Mouse (Mus musculus): ENCODE measurements around the gene Tapbpl.

Gene Tapbpl

GRCm38 (mm10) chr6:125240617-125241016, 9.0 kb upstream of the Tapbpl start:
- DNase-seq (ENCODE audit: inconsistent age in 2 of 2, low spot score in 1 of 2) = no peak

- no peak for DNase-seq (ENCODE audit: inconsistent age in 2 of 2, low spot score in 1 of 2)
Measured at GRCm38 (mm10) chr6:125239547-125239946, 7.9 kb upstream of the Tapbpl start.

GRCm38 (mm10) chr6:125238396-125238795, 6.7 kb upstream of the Tapbpl start:
- no peak for DNase-seq (ENCODE audit: inconsistent age in 2 of 2, low spot score in 1 of 2)

GRCm38 (mm10) chr6:125237421-125237820, 5.8 kb upstream of the Tapbpl start:
- no peak for DNase-seq (ENCODE audit: inconsistent age in 2 of 2, low spot score in 1 of 2)

- no peak for DNase-seq (ENCODE audit: inconsistent age in 2 of 2, low spot score in 1 of 2)
Measured at GRCm38 (mm10) chr6:125236782-125237181, 5.1 kb upstream of the Tapbpl start, which contains the start of gene Cd27. Cd27 (minus strand) TSS chr6:125237010.

GRCm38 (mm10) chr6:125236341-125236740, 4.7 kb upstream of the Tapbpl start:
- no peak for DNase-seq (ENCODE audit: inconsistent age in 2 of 2, low spot score in 1 of 2)

- DNase-seq (ENCODE audit: inconsistent age in 2 of 2, low spot score in 1 of 2) = no peak
Measured at GRCm38 (mm10) chr6:125234520-125234828, 2.8 kb upstream of the Tapbpl start.

- DNase-seq (ENCODE audit: inconsistent age in 2 of 2, low spot score in 1 of 2) = peak; percentile 20 to 48
Measured at GRCm38 (mm10) chr6:125233816-125234519, 2.3 kb upstream of the Tapbpl start.

- DNase-seq (ENCODE audit: inconsistent age in 2 of 2, low spot score in 1 of 2) = no peak
Measured at GRCm38 (mm10) chr6:125232516-125232915, 856 bp upstream of the Tapbpl start.

GRCm38 (mm10) chr6:125232045-125232437, 381 bp upstream of the Tapbpl start:
- DNase-seq (ENCODE audit: inconsistent age in 2 of 2, low spot score in 1 of 2) = no peak

GRCm38 (mm10) chr6:125230571-125230970, 1.1 kb downstream of the Tapbpl start:
- peak; percentile 32 to 54 for DNase-seq (ENCODE audit: inconsistent age in 2 of 2, low spot score in 1 of 2)

- peak; percentile 31 to 67 for DNase-seq (ENCODE audit: inconsistent age in 2 of 2, low spot score in 1 of 2)
Measured at GRCm38 (mm10) chr6:125225518-125226115, 6.0 kb downstream of the Tapbpl start.

GRCm38 (mm10) chr6:125222577-125222976, 9.1 kb downstream of the Tapbpl start:
- no peak for DNase-seq (ENCODE audit: inconsistent age in 2 of 2, low spot score in 1 of 2)

GRCm38 (mm10) chr6:125222146-125222545, 9.5 kb downstream of the Tapbpl start:
- no peak for DNase-seq (ENCODE audit: inconsistent age in 2 of 2, low spot score in 1 of 2)

GRCm38 (mm10) chr6:125221115-125221745, 10.4 kb downstream of the Tapbpl start:
- no peak for DNase-seq (ENCODE audit: inconsistent age in 2 of 2, low spot score in 1 of 2)

GRCm38 (mm10) chr6:125218963-125219362, 12.7 kb downstream of the Tapbpl start:
- peak; percentile 50 to 86 for DNase-seq (ENCODE audit: inconsistent age in 2 of 2, low spot score in 1 of 2)

- DNase-seq (ENCODE audit: inconsistent age in 2 of 2, low spot score in 1 of 2) = no peak
Measured at GRCm38 (mm10) chr6:125217899-125218298, 13.8 kb downstream of the Tapbpl start.

- DNase-seq (ENCODE audit: inconsistent age in 2 of 2, low spot score in 1 of 2) = peak; percentile 69 to 88
Measured at GRCm38 (mm10) chr6:125216898-125217297, 14.8 kb downstream of the Tapbpl start.

- peak; percentile 96 to 99 for DNase-seq (ENCODE audit: inconsistent age in 2 of 2, low spot score in 1 of 2)
Measured at GRCm38 (mm10) chr6:125215148-125215954, 16.3 kb downstream of the Tapbpl start, which contains the start of gene Vamp1. Vamp1 (plus strand) TSS chr6:125215551.

- DNase-seq (ENCODE audit: inconsistent age in 2 of 2, low spot score in 1 of 2) = peak in 1 of 2 experiments; percentile 64
Measured at GRCm38 (mm10) chr6:125213715-125214114, 17.9 kb downstream of the Tapbpl start.

GRCm38 (mm10) chr6:125213129-125213528, 18.5 kb downstream of the Tapbpl start:
- DNase-seq (ENCODE audit: inconsistent age in 2 of 2, low spot score in 1 of 2) = peak in 1 of 2 experiments; percentile 51
